Mouse (Mus musculus): Measurements from ENCODE around the gene Rora. TPM values are rescaled to one million over a fixed set of nuclear protein-coding genes. Genes with fewer than 3 reads are reported as not detected.

Gene Rora
- polyA plus RNA-seq, 1 experiment from 2014 or later, result 12.6 TPM

GRCm38 (mm10) chr9:69121117-69121740 lies 467.6 kb downstream of the Rora start:
- H3K4me2 ChIP-seq, result no peak overlapping the region
- no peak overlapping the region for H3K4me3 ChIP-seq
- H3K4me1 ChIP-seq, result peaks cover 24% of the 10 kb centered on the region
- H3K9me3 ChIP-seq (replicated peaks), result no peaks in the 10 kb centered on the region
- no peaks in the 10 kb centered on the region for H3K36me3 ChIP-seq (ENCODE audit: poor library complexity, severe bottlenecking)
- no peak for ATAC-seq
- 40% methylated on average over 12 of the region's 12 CpGs for WGBS
- no peak overlapping the region for H3K27ac ChIP-seq
- no peak overlapping the region for H3K9ac ChIP-seq
- no peaks in the 10 kb centered on the region for H3K27me3 ChIP-seq

DNA sequence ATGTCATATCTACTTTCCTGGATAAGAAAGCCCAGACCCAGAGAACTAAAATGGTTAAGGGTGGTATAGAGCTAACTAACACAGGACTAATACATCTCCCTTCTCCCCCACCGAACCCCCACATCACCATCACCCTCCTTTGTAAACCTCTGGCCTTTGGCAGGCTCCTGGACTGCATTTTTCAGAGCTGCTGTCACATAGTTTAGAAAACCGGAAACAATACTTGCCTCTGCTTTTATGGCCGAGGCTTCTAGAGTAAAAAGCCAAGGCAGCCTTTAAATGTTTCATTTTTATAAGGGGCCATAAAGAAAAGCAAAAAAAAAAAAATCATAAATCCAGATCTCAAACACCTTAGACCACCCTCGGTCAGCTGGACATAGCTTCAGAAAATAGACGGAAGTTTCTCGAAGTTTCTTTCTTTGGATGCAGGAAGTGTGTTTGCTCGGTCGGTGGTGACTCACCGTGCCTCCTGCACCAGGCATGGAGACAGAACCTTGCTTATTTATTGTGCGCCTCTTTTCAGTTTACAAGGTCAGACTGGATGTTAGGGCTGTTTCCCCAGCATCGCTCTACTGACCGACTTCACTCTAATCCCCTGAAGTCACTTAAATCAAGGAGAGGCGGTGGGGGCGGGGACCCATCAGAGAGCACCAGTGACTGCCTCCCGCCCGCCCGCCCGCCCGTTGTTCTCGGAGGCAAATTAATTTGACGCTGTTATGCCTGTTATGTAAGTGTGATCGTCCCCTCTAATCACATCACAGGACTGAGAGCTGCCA lies 471.6 kb downstream of the Rora start:
- H3K4me1 ChIP-seq, result peaks cover 18% of the 10 kb centered on the region
- peak overlapping the region; percentile 53 for H3K4me2 ChIP-seq
- no peak overlapping the region for H3K27ac ChIP-seq
- peak overlapping the region; percentile 17; the same call in 1 of the 2 replicates for H3K4me3 ChIP-seq
- no peaks in the 10 kb centered on the region for H3K27me3 ChIP-seq
- no peaks in the 10 kb centered on the region for H3K36me3 ChIP-seq (ENCODE audit: poor library complexity, severe bottlenecking)
- 12% methylated on average over 22 of the region's 22 CpGs for WGBS
- ATAC-seq, result no peak
- H3K9ac ChIP-seq, result peak overlapping the region; percentile 43
- H3K9me3 ChIP-seq (replicated peaks), result no peaks in the 10 kb centered on the region

DNA sequence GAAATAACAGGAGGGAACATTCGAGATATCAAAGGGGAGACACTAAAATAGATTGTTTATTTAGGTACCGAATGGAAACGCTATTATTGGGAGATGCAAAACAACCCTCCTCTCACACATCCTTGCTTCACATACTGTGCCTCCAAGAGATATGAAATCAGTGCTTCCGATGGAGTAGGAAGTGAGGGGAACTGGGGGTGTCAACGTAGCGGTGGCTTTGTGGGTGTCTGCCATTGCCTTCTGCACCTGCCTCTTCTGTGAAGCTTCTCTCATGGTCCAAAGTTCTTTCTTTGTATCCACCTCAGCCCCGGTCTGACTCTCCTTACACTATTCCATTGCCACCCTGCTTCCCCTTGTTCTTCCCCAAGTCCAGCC lies 472.2 kb downstream of the Rora start:
- H3K27ac ChIP-seq, result no peak overlapping the region
- no peaks in the 10 kb centered on the region for H3K27me3 ChIP-seq
- ATAC-seq, result no peak
- H3K9ac ChIP-seq, result peak overlapping the region; percentile 43
- no peaks in the 10 kb centered on the region for H3K36me3 ChIP-seq (ENCODE audit: poor library complexity, severe bottlenecking)
- peak overlapping the region; percentile 17; the same call in 1 of the 2 replicates for H3K4me3 ChIP-seq
- WGBS, result 49% methylated on average over 7 of the region's 7 CpGs
- no peaks in the 10 kb centered on the region for H3K9me3 ChIP-seq (replicated peaks)
- H3K4me2 ChIP-seq, result peak overlapping the region; percentile 53
- H3K4me1 ChIP-seq, result peaks cover 18% of the 10 kb centered on the region

DNA sequence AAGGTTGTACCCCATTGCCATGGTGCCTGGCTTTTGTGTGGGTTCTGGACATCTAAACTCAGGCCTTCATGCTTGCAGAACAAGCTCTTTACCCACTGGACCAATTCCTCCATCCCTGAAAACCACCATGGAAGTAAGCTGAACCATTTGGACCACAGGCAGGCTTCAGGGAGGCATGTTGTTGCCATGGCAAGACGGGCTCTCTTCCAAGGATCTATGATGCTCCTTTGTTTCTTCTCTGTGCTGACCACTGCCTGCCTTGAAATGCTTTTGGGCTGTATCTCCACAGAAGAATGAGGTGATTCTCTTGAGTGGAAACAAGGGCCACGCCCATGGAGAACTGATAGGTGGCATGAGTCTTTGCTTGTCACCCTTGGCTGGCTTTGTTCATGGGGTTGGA lies 473.0 kb downstream of the Rora start:
- Histone ChIP-seq H3K27ac (no peak overlapping the region), H3K9me3 (replicated peaks) (no peaks in the 10 kb centered on the region), H3K4me1 (peaks cover 10% of the 10 kb centered on the region), H3K4me2 (no peak overlapping the region), H3K9ac (no peak overlapping the region), H3K27me3 (no peaks in the 10 kb centered on the region), H3K4me3 (no peak overlapping the region), H3K36me3 (ENCODE audit: poor library complexity, severe bottlenecking) (no peaks in the 10 kb centered on the region)
- ATAC-seq, result no peak
- 83% methylated on average over 2 of the region's 2 CpGs for WGBS

- Histone ChIP-seq H3K36me3 (ENCODE audit: poor library complexity, severe bottlenecking) (no peaks in the 10 kb centered on the region), H3K27ac (no peak overlapping the region), H3K4me3 (no peak overlapping the region), H3K9ac (no peak overlapping the region), H3K4me1 (peaks cover 10% of the 10 kb centered on the region), H3K9me3 (replicated peaks) (no peaks in the 10 kb centered on the region), H3K27me3 (no peaks in the 10 kb centered on the region), H3K4me2 (no peak overlapping the region)
- no peak for ATAC-seq
- 86% methylated on average over 6 of the region's 6 CpGs for WGBS
Observed at GRCm38 (mm10) chr9:69128335-69128734, 474.7 kb downstream of the Rora start.

DNA sequence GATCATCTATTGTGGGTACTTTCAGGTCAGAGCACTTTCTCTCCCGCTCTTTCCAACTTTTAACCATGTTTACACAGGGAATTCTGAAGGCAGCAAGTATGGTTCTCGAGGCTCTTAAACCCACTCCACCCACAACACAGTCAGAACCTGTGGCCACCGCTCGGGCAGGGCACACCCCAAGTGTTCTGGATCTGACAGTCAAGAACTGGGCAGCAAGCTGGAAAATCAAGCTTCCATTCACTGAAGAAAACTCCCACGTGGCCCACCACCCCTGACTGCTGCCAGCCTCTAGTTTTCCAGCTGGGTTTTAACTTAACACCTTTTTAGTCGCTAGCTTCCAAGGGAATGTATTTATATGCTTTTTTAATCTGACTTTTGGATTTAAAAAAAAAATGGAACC lies 479.4 kb downstream of the Rora start:
- Histone ChIP-seq H3K27ac (no peak overlapping the region), H3K4me3 (no peak overlapping the region), H3K36me3 (ENCODE audit: poor library complexity, severe bottlenecking) (no peaks in the 10 kb centered on the region), H3K9me3 (replicated peaks) (no peaks in the 10 kb centered on the region), H3K9ac (no peak overlapping the region), H3K4me1 (peaks cover 11% of the 10 kb centered on the region), H3K27me3 (peaks cover 17% of the 10 kb centered on the region; the same call in 1 of the 2 replicates), H3K4me2 (no peak overlapping the region)
- no peak for ATAC-seq
- 82% methylated on average over 6 of the region's 6 CpGs for WGBS

GRCm38 (mm10) chr9:69133696-69134095 lies 480.1 kb downstream of the Rora start:
- H3K4me2 ChIP-seq, result no peak overlapping the region
- H3K9ac ChIP-seq, result no peak overlapping the region
- peaks cover 17% of the 10 kb centered on the region; the same call in 1 of the 2 replicates for H3K27me3 ChIP-seq
- H3K4me1 ChIP-seq, result peaks cover 13% of the 10 kb centered on the region
- H3K4me3 ChIP-seq, result no peak overlapping the region
- H3K27ac ChIP-seq, result no peak overlapping the region
- H3K36me3 ChIP-seq (ENCODE audit: poor library complexity, severe bottlenecking), result no peaks in the 10 kb centered on the region
- ATAC-seq, result no peak
- 88% methylated on average over 7 of the region's 7 CpGs for WGBS
- H3K9me3 ChIP-seq (replicated peaks), result no peaks in the 10 kb centered on the region

GRCm38 (mm10) chr9:69134604-69135003 lies 481.0 kb downstream of the Rora start:
- H3K27ac ChIP-seq, result no peak overlapping the region
- H3K4me2 ChIP-seq, result no peak overlapping the region
- no peak overlapping the region for H3K4me3 ChIP-seq
- WGBS, result 88% methylated on average over 9 of the region's 9 CpGs
- no peaks in the 10 kb centered on the region for H3K36me3 ChIP-seq (ENCODE audit: poor library complexity, severe bottlenecking)
- no peak overlapping the region for H3K9ac ChIP-seq
- no peak for ATAC-seq
- peaks cover 13% of the 10 kb centered on the region for H3K4me1 ChIP-seq
- no peaks in the 10 kb centered on the region for H3K9me3 ChIP-seq (replicated peaks)
- peaks cover 17% of the 10 kb centered on the region; the same call in 1 of the 2 replicates for H3K27me3 ChIP-seq

- peaks cover 17% of the 10 kb centered on the region; the same call in 1 of the 2 replicates for H3K27me3 ChIP-seq
- no peaks in the 10 kb centered on the region for H3K9me3 ChIP-seq (replicated peaks)
- no peak overlapping the region for H3K4me3 ChIP-seq
- H3K4me2 ChIP-seq, result no peak overlapping the region
- WGBS, result 85% methylated on average over 5 of the region's 5 CpGs
- H3K9ac ChIP-seq, result no peak overlapping the region
- H3K27ac ChIP-seq, result no peak overlapping the region
- ATAC-seq, result no peak
- H3K36me3 ChIP-seq (ENCODE audit: poor library complexity, severe bottlenecking), result no peaks in the 10 kb centered on the region
- peaks cover 13% of the 10 kb centered on the region for H3K4me1 ChIP-seq
Observed at GRCm38 (mm10) chr9:69136821-69137220, 483.2 kb downstream of the Rora start.

- no peaks in the 10 kb centered on the region for H3K36me3 ChIP-seq (ENCODE audit: poor library complexity, severe bottlenecking)
- H3K27me3 ChIP-seq, result peaks cover 17% of the 10 kb centered on the region; the same call in 1 of the 2 replicates
- 8% methylated on average over 10 of the region's 10 CpGs for WGBS
- peak overlapping the region; percentile 31 for H3K4me2 ChIP-seq
- 0 out of 2 replicates have a peak, but pooled peaks have one; percentile 33 for ATAC-seq
- H3K9me3 ChIP-seq (replicated peaks), result no peaks in the 10 kb centered on the region
- no peak overlapping the region for H3K4me3 ChIP-seq
- H3K9ac ChIP-seq, result peak overlapping the region; percentile 9; the same call in 1 of the 2 replicates
- peaks cover 13% of the 10 kb centered on the region for H3K4me1 ChIP-seq
- H3K27ac ChIP-seq, result no peak overlapping the region
Observed at GRCm38 (mm10) chr9:69137398-69137797, 483.8 kb downstream of the Rora start.

- H3K4me2 ChIP-seq, result no peak overlapping the region
- no peaks in the 10 kb centered on the region for H3K9me3 ChIP-seq (replicated peaks)
- ATAC-seq, result no peak
- no peak overlapping the region for H3K4me3 ChIP-seq
- no peaks in the 10 kb centered on the region for H3K36me3 ChIP-seq (ENCODE audit: poor library complexity, severe bottlenecking)
- peaks cover 13% of the 10 kb centered on the region for H3K4me1 ChIP-seq
- peaks cover 7% of the 10 kb centered on the region; the same call in 1 of the 2 replicates for H3K27me3 ChIP-seq
- H3K9ac ChIP-seq, result no peak overlapping the region
- no peak overlapping the region for H3K27ac ChIP-seq
- 78% methylated on average over 6 of the region's 6 CpGs for WGBS
Observed at GRCm38 (mm10) chr9:69140144-69140543, 486.6 kb downstream of the Rora start.

- no peaks in the 10 kb centered on the region for H3K9me3 ChIP-seq (replicated peaks)
- H3K4me1 ChIP-seq, result peaks cover 13% of the 10 kb centered on the region
- peaks cover 1% of the 10 kb centered on the region; the same call in 1 of the 2 replicates for H3K27me3 ChIP-seq
- no peak overlapping the region for H3K9ac ChIP-seq
- 73% methylated on average over 4 of the region's 4 CpGs for WGBS
- H3K4me2 ChIP-seq, result no peak overlapping the region
- H3K4me3 ChIP-seq, result no peak overlapping the region
- no peak overlapping the region for H3K27ac ChIP-seq
- no peak for ATAC-seq
- no peaks in the 10 kb centered on the region for H3K36me3 ChIP-seq (ENCODE audit: poor library complexity, severe bottlenecking)
Observed at GRCm38 (mm10) chr9:69141859-69142258, 488.3 kb downstream of the Rora start.
